Mouse (Mus musculus) gastrocnemius, adult 8-10 months (tissue): Measurements from ENCODE around the gene March10. TPM values are rescaled to one million over a fixed set of nuclear protein-coding genes. Genes with fewer than 3 reads are reported as not detected.

Experiments
- DNase-seq, 2 experiments: peaks; one replicate each; pipeline ENCODE4 v3.0.0; 2022; ENCODE audit warnings: low spot score in 2 of 2
- total RNA-seq, 4 experiments: library from RNA; stranded (reverse); gene quantifications; 2 replicates each; pipeline ENCODE4 v1.2.4; 2022

The March10 gene
- total RNA-seq, 4 experiments from 2014 or later = not detected

- DNase-seq = peak; percentile 34 to 53
Observed at GRCm38 (mm10) chr11:105312972-105313632, 143.4 kb downstream of the March10 start.

DNA sequence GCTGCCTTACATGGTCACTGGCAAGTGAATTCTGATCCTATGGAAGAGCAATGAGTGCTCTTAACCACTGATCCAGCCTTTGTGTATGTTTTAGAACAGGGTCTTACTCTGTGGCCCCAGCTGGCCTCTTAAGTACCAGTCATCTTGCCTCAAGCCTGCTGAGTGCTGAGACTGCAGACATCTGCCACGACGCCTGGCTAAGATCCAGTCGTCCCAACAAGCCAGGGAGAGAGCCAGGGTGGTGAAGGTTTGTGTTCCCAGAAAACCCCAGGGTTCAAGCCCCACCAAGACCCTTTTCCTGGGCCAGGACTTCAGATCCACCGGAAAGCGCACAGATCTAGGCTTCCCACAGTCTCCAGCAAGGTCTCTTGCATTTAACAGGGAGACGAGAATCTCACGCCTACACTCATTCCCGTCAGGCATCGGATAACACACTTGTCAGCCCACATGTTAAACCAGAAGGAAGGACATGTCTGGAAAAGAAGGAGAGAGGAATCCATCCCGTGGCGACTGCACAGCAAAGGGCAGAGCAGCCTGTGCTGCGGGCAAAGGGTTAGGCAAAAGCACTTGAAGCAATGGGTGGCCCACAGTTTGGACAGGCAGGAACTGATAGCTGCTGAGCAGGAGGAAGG is 144.1 kb downstream of the March10 start:
- DNase-seq = no peak

GRCm38 (mm10) chr11:105311291-105311975 is 145.1 kb downstream of the March10 start:
- peak in 1 of 2 experiments; percentile 47 for DNase-seq

Other genes starting within 250 kb of the March10 start
- 1 to 10 TPM; 5.2 to 7.6 (median 6.0) TPM for gene Mrc2, start 164.1 kb downstream of the March10 start, total RNA-seq
- 10 to 100 TPM in 1 of 4 experiments, 1 to 10 TPM in 3; 7.0 to 11.0 (median 8.3) TPM for gene Tanc2, start 133.3 kb upstream of the March10 start, total RNA-seq